Mouse (Mus musculus) intestine, embryonic 15.5 days (tissue): ENCODE results near the gene Ece1. TPM values are rescaled to one million over a fixed set of nuclear protein-coding genes. Genes with fewer than 3 reads are reported as not detected.

Experiments used
- ATAC-seq: fragments of 200-750 bp; cut with Nextera tagmentation; 2 replicates; pipeline ENCODE4 v1.8.0; 2017; ENCODE audit warnings: moderate TSS enrichment, moderate library complexity
- H3K27ac ChIP-seq: fragments of 300-500 bp; sonication (generic); 2 replicates; pipeline ENCODE4 v1.5.1; 2015; ENCODE audit warnings: mild to moderate bottlenecking, inconsistent platforms
- H3K27me3 ChIP-seq: fragments of 300-500 bp; sonication (generic); replicated peaks from 2 replicates; pipeline ENCODE4 v1.6.1; 2015; ENCODE audit warnings: inconsistent platforms
- H3K36me3 ChIP-seq: fragments of 300-500 bp; sonication (generic); 2 replicates; pipeline ENCODE4 v1.6.1; 2015; ENCODE audit warnings: inconsistent platforms
- H3K4me1 ChIP-seq: fragments of 300-500 bp; sonication (generic); replicated peaks from 2 replicates; pipeline ENCODE4 v1.6.1; 2015; ENCODE audit warnings: inconsistent platforms
- H3K4me2 ChIP-seq: fragments of 300-500 bp; sonication (generic); replicated peaks from 2 replicates; pipeline ENCODE4 v1.6.1; 2015; ENCODE audit warnings: mild to moderate bottlenecking, inconsistent platforms
- H3K4me3 ChIP-seq: fragments of 300-500 bp; sonication (generic); replicated peaks from 2 replicates; pipeline ENCODE4 v1.5.1; 2015; ENCODE audit warnings: inconsistent platforms
- H3K9ac ChIP-seq: fragments of 300-500 bp; sonication (generic); 2 replicates; pipeline ENCODE4 v1.6.1; 2015; ENCODE audit warnings: inconsistent platforms
- H3K9me3 ChIP-seq: fragments of 300-500 bp; sonication (generic); 2 replicates; pipeline ENCODE4 v1.6.1; 2016; ENCODE audit warnings: inconsistent platforms
- WGBS: fragments of 180-500 bp; shearing (Covaris S2); methylation state at CpG from one replicate; pipeline ENCODE4 v1.1.7; 2015; 5-methylcytosine and 5-hydroxymethylcytosine counted together
- polyA plus RNA-seq: library from polyadenylated mRNA; unstranded; fragments of >200 nt; fragmentation: Nextera tagmentation; extraction: Ambion mirVana; gene quantifications from 2 replicates; pipeline ENCODE4 v1.2.1, GENCODE M21; 2015

Gene Ece1
- polyA plus RNA-seq, 1 experiment from 2014 or later = 56.0 TPM

DNA sequence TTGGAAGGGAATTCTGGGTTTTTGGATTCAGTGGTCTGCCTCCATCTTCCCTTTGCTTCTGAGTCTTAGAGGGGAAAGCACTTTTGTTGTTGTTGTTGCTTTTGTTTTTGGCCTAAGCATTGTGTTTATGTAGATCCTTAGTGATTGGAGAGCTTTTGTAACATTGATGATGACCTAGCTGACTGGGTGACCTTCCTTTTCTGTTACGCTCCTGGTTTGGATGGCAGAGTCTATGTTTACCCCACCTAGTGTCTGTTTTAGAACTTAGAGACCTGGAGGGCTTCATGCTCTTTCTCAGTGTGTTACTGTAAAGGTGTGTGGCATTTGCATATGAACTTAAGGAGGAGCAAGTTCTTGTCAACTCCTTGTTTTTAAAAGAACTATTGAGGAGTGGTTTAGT lies 143.7 kb downstream of the Ece1 start:
- Histone ChIP-seq H3K4me3 (no peak overlapping the region), H3K36me3 (peaks cover 8% of the 10 kb centered on the region; the same call in 1 of the 2 replicates), H3K27ac (no peak overlapping the region), H3K9me3 (no peaks in the 10 kb centered on the region), H3K27me3 (no peaks in the 10 kb centered on the region), H3K4me2 (no peak overlapping the region), H3K9ac (no peak overlapping the region), H3K4me1 (peaks cover 3% of the 10 kb centered on the region; the same call in 1 of the 2 replicates)
- WGBS = 88% methylated on average over 1 of the region's 1 CpGs
- no peak for ATAC-seq

DNA sequence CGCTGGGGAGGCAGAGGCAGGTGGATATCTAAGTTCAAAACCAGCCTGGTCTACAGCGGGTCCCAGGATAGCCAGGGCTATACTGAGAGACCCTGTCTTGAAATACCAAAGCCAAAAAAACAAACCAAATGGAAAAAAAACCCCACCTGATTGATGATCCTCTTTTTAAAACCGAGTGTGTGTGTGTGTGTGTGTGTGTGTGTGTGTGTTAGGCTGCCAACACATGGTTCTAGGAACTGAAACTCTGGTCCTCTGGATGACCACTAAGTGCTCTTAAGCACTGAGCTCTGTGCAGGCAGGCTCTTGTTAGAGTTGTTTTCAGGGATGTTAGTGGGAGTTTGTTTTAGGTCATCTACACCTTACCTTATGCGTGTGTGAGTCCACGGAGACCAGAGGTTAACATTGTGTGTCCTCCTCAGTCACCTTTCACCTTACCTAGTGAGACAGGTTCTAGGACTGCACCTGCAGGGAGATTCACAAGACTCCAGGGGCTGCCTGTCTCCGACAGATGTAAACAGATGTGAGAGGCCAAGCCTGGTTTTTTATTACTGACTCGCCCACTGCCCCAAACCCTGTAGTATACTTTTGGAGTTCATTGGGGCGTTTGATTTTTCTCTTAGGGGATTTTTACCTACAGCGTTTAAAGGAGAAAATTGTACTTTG lies 145.0 kb downstream of the Ece1 start:
- H3K27ac ChIP-seq = no peak overlapping the region
- peaks cover 3% of the 10 kb centered on the region; the same call in 1 of the 2 replicates for H3K4me1 ChIP-seq
- 66% methylated on average over 9 of the region's 9 CpGs for WGBS
- H3K9me3 ChIP-seq = no peaks in the 10 kb centered on the region
- peaks cover 8% of the 10 kb centered on the region; the same call in 1 of the 2 replicates for H3K36me3 ChIP-seq
- no peak for ATAC-seq
- H3K4me3 ChIP-seq = no peak overlapping the region
- no peak overlapping the region for H3K9ac ChIP-seq
- H3K27me3 ChIP-seq = no peaks in the 10 kb centered on the region
- no peak overlapping the region for H3K4me2 ChIP-seq

DNA sequence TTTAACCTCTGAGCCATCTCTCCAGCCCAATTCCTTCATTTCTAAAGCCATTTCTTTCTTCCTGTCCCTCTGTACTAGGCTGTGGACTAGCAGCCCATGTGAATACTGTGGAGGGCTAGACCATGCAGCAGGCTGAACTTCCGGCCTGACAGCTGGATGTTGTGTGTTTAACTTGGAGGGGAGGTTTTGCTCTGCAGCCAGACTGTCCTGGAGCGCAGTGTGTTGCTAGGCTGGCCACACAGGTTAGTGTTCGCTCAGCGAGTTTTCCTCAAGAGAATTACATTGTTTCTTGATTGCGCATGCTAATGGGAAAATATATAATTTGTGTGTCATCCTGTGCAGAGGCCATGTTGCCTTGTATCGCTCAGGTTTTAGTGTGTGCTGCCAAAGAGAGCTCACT lies 146.6 kb downstream of the Ece1 start:
- no peak overlapping the region for H3K4me2 ChIP-seq
- H3K9ac ChIP-seq = no peak overlapping the region
- H3K27ac ChIP-seq = no peak overlapping the region
- WGBS = 86% methylated on average over 6 of the region's 6 CpGs
- ATAC-seq = no peak
- no peaks in the 10 kb centered on the region for H3K27me3 ChIP-seq
- H3K9me3 ChIP-seq = no peaks in the 10 kb centered on the region
- peaks cover 3% of the 10 kb centered on the region; the same call in 1 of the 2 replicates for H3K4me1 ChIP-seq
- peaks cover 10% of the 10 kb centered on the region; the same call in 1 of the 2 replicates for H3K36me3 ChIP-seq
- no peak overlapping the region for H3K4me3 ChIP-seq

DNA sequence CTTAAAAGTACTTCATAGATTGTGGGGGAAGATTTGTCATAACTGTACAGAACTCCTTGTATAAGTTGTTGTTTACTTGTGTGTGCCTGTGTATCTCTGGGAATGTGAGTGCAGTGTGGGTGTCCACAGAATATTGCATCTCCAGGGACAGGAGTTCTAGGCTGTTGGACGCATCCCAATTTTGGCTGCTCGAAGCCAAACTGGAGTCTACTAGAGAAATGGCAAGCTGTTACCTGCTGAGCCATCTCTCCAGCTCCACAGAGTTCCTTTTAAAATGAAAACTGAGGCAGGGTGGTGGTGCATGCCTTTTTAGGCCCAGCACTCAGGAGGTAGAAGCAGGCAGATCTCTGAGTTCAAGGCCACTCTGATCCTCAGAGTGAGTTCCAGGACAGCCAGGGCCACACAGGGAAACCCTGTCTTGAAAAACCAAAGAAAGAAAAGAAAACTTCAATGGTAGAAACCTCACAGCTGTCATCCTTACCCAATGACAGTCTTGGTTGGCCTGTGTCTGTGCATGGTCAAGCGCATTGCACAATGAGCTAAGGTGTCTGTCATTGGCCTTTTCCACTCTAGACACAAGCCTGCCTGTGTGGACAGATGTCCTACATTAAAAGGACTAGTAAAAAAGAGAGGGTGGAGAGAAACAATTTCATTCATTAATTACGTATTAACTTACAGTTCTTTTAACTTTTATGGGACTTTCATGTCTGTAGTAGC lies 147.9 kb downstream of the Ece1 start:
- H3K4me2 ChIP-seq = no peak overlapping the region
- H3K9ac ChIP-seq = no peak overlapping the region
- no peak overlapping the region for H3K27ac ChIP-seq
- H3K4me1 ChIP-seq = no peaks in the 10 kb centered on the region
- no peaks in the 10 kb centered on the region for H3K27me3 ChIP-seq
- no peaks in the 10 kb centered on the region for H3K9me3 ChIP-seq
- no peak overlapping the region for H3K4me3 ChIP-seq
- ATAC-seq = no peak
- WGBS = 94% methylated on average over 4 of the region's 4 CpGs
- H3K36me3 ChIP-seq = peaks cover 14% of the 10 kb centered on the region

DNA sequence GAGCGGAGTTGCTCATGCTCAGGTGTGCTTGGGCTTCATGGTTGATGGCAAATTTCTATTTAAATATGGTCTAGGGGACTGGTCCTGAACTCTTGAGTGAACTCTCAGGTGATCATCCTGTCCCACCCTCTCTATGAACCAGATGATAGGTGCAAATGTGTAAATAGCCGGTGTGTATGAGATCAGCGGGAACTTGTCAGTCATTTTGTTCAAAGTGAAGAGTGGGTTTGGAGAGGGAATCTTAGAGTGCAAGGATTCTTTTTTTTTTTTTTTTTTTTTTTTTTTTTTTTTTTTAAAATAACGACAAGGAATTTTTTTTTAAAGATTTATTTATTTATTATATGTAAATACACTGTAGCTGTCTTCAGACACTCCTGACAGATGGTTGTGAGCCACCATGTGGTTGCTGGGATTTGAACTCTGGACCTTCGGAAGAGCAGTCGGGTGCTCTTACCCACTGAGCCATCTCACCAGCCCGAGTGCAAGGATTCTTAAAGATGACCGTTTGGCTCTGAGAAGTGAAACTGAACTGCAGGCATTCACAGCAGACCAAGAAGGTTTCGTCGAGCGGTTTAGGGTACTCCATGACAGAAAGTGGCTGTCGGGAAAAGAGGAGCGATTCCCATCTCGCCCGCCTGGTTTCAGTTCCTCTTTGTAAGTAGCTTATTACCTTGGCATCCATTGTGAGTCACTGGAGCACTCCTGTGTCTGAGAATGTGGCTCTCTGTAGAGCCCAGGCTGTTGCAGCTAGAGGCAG lies 151.9 kb downstream of the Ece1 start:
- no peak for ATAC-seq
- Histone ChIP-seq H3K4me1 (peaks cover 13% of the 10 kb centered on the region), H3K4me2 (no peak overlapping the region), H3K9ac (no peak overlapping the region), H3K36me3 (peaks cover 19% of the 10 kb centered on the region), H3K27me3 (no peaks in the 10 kb centered on the region), H3K4me3 (no peak overlapping the region), H3K27ac (no peak overlapping the region), H3K9me3 (no peaks in the 10 kb centered on the region)
- 91% methylated on average over 15 of the region's 15 CpGs for WGBS

Other genes with a start within 250 kb of the Ece1 start
- 22.7 and 47.2 TPM in 2 replicates for gene Rap1gap, start 197.5 kb upstream of the Ece1 start, polyA plus RNA-seq
- 3.8 and 4.6 TPM in 2 replicates for gene Alpl, start 65.9 kb upstream of the Ece1 start, polyA plus RNA-seq
- 24.2 and 25.1 TPM in 2 replicates for gene Eif4g3, start 130.8 kb downstream of the Ece1 start, polyA plus RNA-seq